Mouse (Mus musculus): Measurements from ENCODE around the gene Dnah12. TPM values are rescaled to one million over a fixed set of nuclear protein-coding genes. Genes with fewer than 3 reads are reported as not detected.
"Not testable (repeated sequence)": the region's sequence is repeated elsewhere in the genome, so short reads cannot be mapped to it uniquely, and the experiment has no call there.

Dnah12 gene
- polyA plus RNA-seq, 1 experiment from 2014 or later = not detected

DNA sequence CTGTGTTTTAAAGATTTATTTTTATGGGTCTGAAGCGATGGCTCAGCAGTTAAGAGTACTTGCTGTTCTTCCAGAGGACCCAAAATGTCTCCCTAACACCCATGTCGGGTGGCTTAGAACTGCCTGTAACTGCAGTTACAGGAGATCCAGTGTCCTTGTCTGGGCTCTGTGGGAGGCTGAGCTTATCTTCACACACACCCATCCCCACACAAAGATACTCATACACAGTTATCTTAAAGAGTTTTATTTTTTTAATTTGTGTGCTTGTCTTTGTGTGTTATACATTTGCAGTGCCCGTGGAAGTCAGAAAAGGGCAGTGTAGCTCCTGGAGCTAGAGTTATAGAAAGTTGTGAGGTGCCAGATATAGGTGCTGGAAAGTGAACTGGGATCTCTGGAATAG is 197.7 kb downstream of the Dnah12 start:
- no peaks in the 10 kb centered on the region for H3K9me3 ChIP-seq (replicated peaks; ENCODE audit: control insufficient read depth, low read length)
- no peaks in the 10 kb centered on the region for H3K27me3 ChIP-seq (ENCODE audit: control insufficient read depth, insufficient read depth, low read length)
- DNase-seq (ENCODE audit: low spot score) (no peak), ATAC-seq (replicated peaks; ENCODE audit: insufficient number of reproducible peaks, low FRiP score, low TSS enrichment, low read depth) (no peak)
- WGBS = 87% methylated on average over 3 of the region's 3 CpGs
- H3K4me3 ChIP-seq (ENCODE audit: low read depth, low read length) = no peak overlapping the region
- H3K9ac ChIP-seq (replicated peaks; ENCODE audit: low read length) = no peak overlapping the region
- no peak overlapping the region for H3K4me2 ChIP-seq (ENCODE audit: low read depth, low read length)
- H3K4me1 ChIP-seq (ENCODE audit: control insufficient read depth, insufficient read depth, low read length) = no peaks in the 10 kb centered on the region
- no peaks in the 10 kb centered on the region for H3K36me3 ChIP-seq (replicated peaks; ENCODE audit: control insufficient read depth, insufficient read depth, low read depth, low read length)
- no peak overlapping the region for H3K27ac ChIP-seq (replicated peaks; ENCODE audit: low read depth, low read length)

DNA sequence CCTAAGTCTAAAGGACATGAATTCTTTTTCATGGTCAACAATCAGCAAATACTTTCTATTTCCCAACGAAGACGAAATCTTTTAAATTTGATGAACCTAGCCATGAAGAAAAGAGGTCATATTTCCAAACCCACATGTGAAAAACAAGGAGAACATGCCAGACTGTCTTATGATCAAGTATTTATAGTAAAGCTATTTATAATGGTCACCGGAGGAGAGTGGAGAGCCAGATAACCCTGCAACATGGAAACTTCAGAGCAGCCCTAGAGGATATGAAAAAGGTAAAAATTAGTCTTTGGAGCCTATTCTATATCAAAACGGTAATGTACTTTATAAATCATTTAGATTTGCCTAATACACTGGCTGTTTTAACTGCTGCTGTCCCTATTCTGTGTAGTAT is 201.3 kb downstream of the Dnah12 start, which contains the start of gene Asb14:
Gene Asb14, plus strand, starts transcription at position 166 of the 400 bp plus-strand sequence.
- H3K9me3 ChIP-seq (replicated peaks; ENCODE audit: control insufficient read depth, low read length) = no peaks in the 10 kb centered on the region
- H3K4me3 ChIP-seq (ENCODE audit: low read depth, low read length) = no peak within 1 kb of the TSS
- 92% methylated on average over 4 of the region's 4 CpGs for WGBS
- H3K27me3 ChIP-seq (ENCODE audit: control insufficient read depth, insufficient read depth, low read length) = no peaks in the 10 kb centered on the region
- DNase-seq (ENCODE audit: low spot score) = no peak
- H3K9ac ChIP-seq (replicated peaks; ENCODE audit: low read length) = no peak within 1 kb of the TSS
- H3K4me1 ChIP-seq (ENCODE audit: control insufficient read depth, insufficient read depth, low read length) = no peaks in the 10 kb centered on the region
- no peaks in the 10 kb centered on the region for H3K36me3 ChIP-seq (replicated peaks; ENCODE audit: control insufficient read depth, insufficient read depth, low read depth, low read length)
- no peak for ATAC-seq (replicated peaks; ENCODE audit: insufficient number of reproducible peaks, low FRiP score, low TSS enrichment, low read depth)
- H3K27ac ChIP-seq (replicated peaks; ENCODE audit: low read depth, low read length) = no peak within 1 kb of the TSS
- H3K4me2 ChIP-seq (ENCODE audit: low read depth, low read length) = no peak within 1 kb of the TSS

GRCm38 (mm10) chr14:26899490-26899889 is 206.4 kb downstream of the Dnah12 start:
- Histone ChIP-seq H3K4me2 (ENCODE audit: low read depth, low read length) (no peak overlapping the region), H3K27ac (replicated peaks; ENCODE audit: low read depth, low read length) (no peak overlapping the region), H3K36me3 (replicated peaks; ENCODE audit: control insufficient read depth, insufficient read depth, low read depth, low read length) (no peaks in the 10 kb centered on the region), H3K27me3 (ENCODE audit: control insufficient read depth, insufficient read depth, low read length) (no peaks in the 10 kb centered on the region), H3K9ac (replicated peaks; ENCODE audit: low read length) (no peak overlapping the region), H3K9me3 (replicated peaks; ENCODE audit: control insufficient read depth, low read length) (no peaks in the 10 kb centered on the region), H3K4me3 (ENCODE audit: low read depth, low read length) (no peak overlapping the region), H3K4me1 (ENCODE audit: control insufficient read depth, insufficient read depth, low read length) (no peaks in the 10 kb centered on the region)
- ATAC-seq (replicated peaks; ENCODE audit: insufficient number of reproducible peaks, low FRiP score, low TSS enrichment, low read depth) = no peak
- DNase-seq (ENCODE audit: low spot score) = no peak
- 82% methylated on average over 2 of the region's 2 CpGs for WGBS

DNA sequence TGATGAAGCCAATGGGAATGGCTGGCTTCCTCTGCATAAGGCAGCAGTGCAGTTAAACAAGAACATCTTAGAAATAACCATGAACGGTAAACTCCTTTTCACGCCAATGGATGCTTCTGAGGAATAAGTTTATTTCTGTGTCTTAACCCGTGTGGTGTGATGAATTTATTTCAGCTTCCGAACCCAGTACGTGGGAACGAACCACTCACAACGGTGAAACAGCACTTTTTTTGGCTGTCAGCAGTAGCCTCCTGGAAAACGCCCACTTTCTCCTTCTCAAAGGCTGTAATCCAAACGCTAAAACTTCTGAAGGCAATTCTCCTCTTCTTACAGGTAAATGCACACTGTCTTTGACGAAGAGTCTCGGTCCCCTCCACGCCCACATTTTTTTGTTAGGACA is 207.8 kb downstream of the Dnah12 start:
- Histone ChIP-seq H3K36me3 (replicated peaks; ENCODE audit: control insufficient read depth, insufficient read depth, low read depth, low read length) (no peaks in the 10 kb centered on the region), H3K4me1 (ENCODE audit: control insufficient read depth, insufficient read depth, low read length) (no peaks in the 10 kb centered on the region), H3K27ac (replicated peaks; ENCODE audit: low read depth, low read length) (no peak overlapping the region), H3K4me2 (ENCODE audit: low read depth, low read length) (no peak overlapping the region), H3K27me3 (ENCODE audit: control insufficient read depth, insufficient read depth, low read length) (no peaks in the 10 kb centered on the region), H3K4me3 (ENCODE audit: low read depth, low read length) (no peak overlapping the region), H3K9ac (replicated peaks; ENCODE audit: low read length) (no peak overlapping the region), H3K9me3 (replicated peaks; ENCODE audit: control insufficient read depth, low read length) (no peaks in the 10 kb centered on the region)
- ATAC-seq (replicated peaks; ENCODE audit: insufficient number of reproducible peaks, low FRiP score, low TSS enrichment, low read depth) (no peak), DNase-seq (ENCODE audit: low spot score) (no peak)
- 87% methylated on average over 12 of the region's 12 CpGs for WGBS

DNA sequence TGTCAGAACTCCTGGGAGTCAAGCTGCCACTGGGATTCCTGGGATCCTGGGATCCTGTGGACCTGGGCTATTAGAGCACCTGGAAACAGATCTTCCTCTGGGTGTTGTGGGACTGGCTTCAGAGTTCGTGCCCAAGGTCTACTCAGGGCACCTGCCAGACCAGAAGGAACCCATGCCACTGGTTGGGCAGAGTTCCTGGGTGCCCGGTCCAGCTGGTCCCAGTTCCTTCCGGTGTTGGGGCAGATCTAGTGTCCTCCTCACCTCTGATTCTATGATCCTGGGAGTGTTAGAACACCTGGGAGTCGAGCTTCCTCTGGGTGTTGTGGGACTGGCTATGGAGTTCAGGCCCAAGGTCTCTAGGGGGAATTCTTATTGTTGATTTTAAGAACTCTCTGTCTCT is 214.3 kb downstream of the Dnah12 start:
- Histone ChIP-seq H3K27ac (replicated peaks; ENCODE audit: low read depth, low read length) (no peak overlapping the region), H3K36me3 (replicated peaks; ENCODE audit: control insufficient read depth, insufficient read depth, low read depth, low read length) (no peaks in the 10 kb centered on the region), H3K4me3 (ENCODE audit: low read depth, low read length) (no peak overlapping the region), H3K9me3 (replicated peaks; ENCODE audit: control insufficient read depth, low read length) (no peaks in the 10 kb centered on the region), H3K27me3 (ENCODE audit: control insufficient read depth, insufficient read depth, low read length) (no peaks in the 10 kb centered on the region), H3K4me2 (ENCODE audit: low read depth, low read length) (no peak overlapping the region), H3K9ac (replicated peaks; ENCODE audit: low read length) (no peak overlapping the region), H3K4me1 (ENCODE audit: control insufficient read depth, insufficient read depth, low read length) (no peaks in the 10 kb centered on the region)
- DNase-seq (ENCODE audit: low spot score) (no peak), ATAC-seq (replicated peaks; ENCODE audit: insufficient number of reproducible peaks, low FRiP score, low TSS enrichment, low read depth) (no peak)
- WGBS = 85% methylated on average over 4 of the region's 4 CpGs

DNA sequence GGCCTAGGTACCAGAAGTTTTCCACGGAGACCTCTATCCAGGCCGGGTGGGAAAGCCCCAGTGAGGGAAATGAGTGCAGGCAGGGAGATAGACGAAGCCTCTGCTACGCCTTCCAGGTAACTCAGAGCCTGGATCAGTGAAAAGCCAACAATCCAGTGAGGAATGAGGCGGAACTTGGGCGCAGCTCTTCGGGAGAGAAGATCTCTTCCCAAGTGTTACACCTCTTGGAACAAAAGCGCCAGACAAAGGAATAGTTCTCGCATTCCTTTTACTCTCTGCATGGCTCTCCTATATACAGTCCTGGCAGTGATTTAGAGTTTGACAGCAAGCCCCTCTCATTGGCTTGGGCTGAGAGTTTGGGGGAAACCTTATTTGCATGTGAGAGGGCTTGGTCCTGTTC is 217.4 kb downstream of the Dnah12 start:
- not testable (repeated sequence) for H3K4me2 ChIP-seq (ENCODE audit: low read depth, low read length); H3K4me1 ChIP-seq (ENCODE audit: control insufficient read depth, insufficient read depth, low read length); H3K9me3 ChIP-seq (replicated peaks; ENCODE audit: control insufficient read depth, low read length); ATAC-seq (replicated peaks; ENCODE audit: insufficient number of reproducible peaks, low FRiP score, low TSS enrichment, low read depth); DNase-seq (ENCODE audit: low spot score); H3K9ac ChIP-seq (replicated peaks; ENCODE audit: low read length); H3K36me3 ChIP-seq (replicated peaks; ENCODE audit: control insufficient read depth, insufficient read depth, low read depth, low read length); H3K27me3 ChIP-seq (ENCODE audit: control insufficient read depth, insufficient read depth, low read length); H3K4me3 ChIP-seq (ENCODE audit: low read depth, low read length); H3K27ac ChIP-seq (replicated peaks; ENCODE audit: low read depth, low read length)
- 49% methylated on average over 9 of the region's 9 CpGs for WGBS

DNA sequence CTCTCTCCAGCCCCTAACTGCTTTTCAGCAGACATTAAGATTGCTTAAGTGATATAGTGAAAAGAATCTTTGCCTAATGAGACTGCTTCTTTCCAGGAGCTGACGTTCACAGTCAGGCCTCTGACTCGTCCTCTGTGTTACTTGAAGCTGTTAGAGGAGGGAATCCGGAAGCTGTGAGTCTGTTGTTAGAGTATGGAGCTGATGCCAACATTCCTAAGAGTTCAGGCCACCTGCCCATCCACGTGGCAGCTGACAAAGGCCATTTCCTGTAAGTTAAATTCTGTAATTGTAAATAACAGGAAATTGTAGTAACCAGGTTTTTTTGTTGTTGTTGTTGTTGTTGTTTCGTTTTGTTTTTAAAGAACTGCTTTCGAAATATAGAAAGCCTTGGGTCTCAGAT is 218.1 kb downstream of the Dnah12 start:
- H3K4me3 ChIP-seq (ENCODE audit: low read depth, low read length) = no peak overlapping the region
- no peak overlapping the region for H3K4me2 ChIP-seq (ENCODE audit: low read depth, low read length)
- no peaks in the 10 kb centered on the region for H3K4me1 ChIP-seq (ENCODE audit: control insufficient read depth, insufficient read depth, low read length)
- H3K27me3 ChIP-seq (ENCODE audit: control insufficient read depth, insufficient read depth, low read length) = no peaks in the 10 kb centered on the region
- H3K27ac ChIP-seq (replicated peaks; ENCODE audit: low read depth, low read length) = no peak overlapping the region
- no peaks in the 10 kb centered on the region for H3K9me3 ChIP-seq (replicated peaks; ENCODE audit: control insufficient read depth, low read length)
- H3K36me3 ChIP-seq (replicated peaks; ENCODE audit: control insufficient read depth, insufficient read depth, low read depth, low read length) = no peaks in the 10 kb centered on the region
- WGBS = 66% methylated on average over 6 of the region's 6 CpGs
- ATAC-seq (replicated peaks; ENCODE audit: insufficient number of reproducible peaks, low FRiP score, low TSS enrichment, low read depth) (no peak), DNase-seq (ENCODE audit: low spot score) (no peak)
- H3K9ac ChIP-seq (replicated peaks; ENCODE audit: low read length) = no peak overlapping the region

GRCm38 (mm10) chr14:26911826-26912225 is 218.8 kb downstream of the Dnah12 start:
- ATAC-seq (replicated peaks; ENCODE audit: insufficient number of reproducible peaks, low FRiP score, low TSS enrichment, low read depth) (no peak), DNase-seq (ENCODE audit: low spot score) (no peak)
- 93% methylated on average over 13 of the region's 13 CpGs for WGBS
- H3K27me3 ChIP-seq (ENCODE audit: control insufficient read depth, insufficient read depth, low read length) = no peaks in the 10 kb centered on the region
- H3K36me3 ChIP-seq (replicated peaks; ENCODE audit: control insufficient read depth, insufficient read depth, low read depth, low read length) = no peaks in the 10 kb centered on the region
- H3K9ac ChIP-seq (replicated peaks; ENCODE audit: low read length) = no peak overlapping the region
- no peak overlapping the region for H3K4me3 ChIP-seq (ENCODE audit: low read depth, low read length)
- H3K4me1 ChIP-seq (ENCODE audit: control insufficient read depth, insufficient read depth, low read length) = no peaks in the 10 kb centered on the region
- H3K27ac ChIP-seq (replicated peaks; ENCODE audit: low read depth, low read length) = no peak overlapping the region
- no peaks in the 10 kb centered on the region for H3K9me3 ChIP-seq (replicated peaks; ENCODE audit: control insufficient read depth, low read length)
- no peak overlapping the region for H3K4me2 ChIP-seq (ENCODE audit: low read depth, low read length)

Data from embryonic facial prominence, embryonic 11.5 days (tissue).